Mouse (Mus musculus) effector memory CD4-positive, alpha-beta T cell, adult 7 months (primary cell): Measurements from ENCODE around the gene Gpr85. TPM values are rescaled to one million over a fixed set of nuclear protein-coding genes. Genes with fewer than 3 reads are reported as not detected.

Experiments
- polyA plus RNA-seq: library from polyadenylated mRNA; unstranded; fragments of 100-300 nt; shearing (Covaris generic); gene quantifications from one replicate; pipeline ENCODE4 v1.2.1, GENCODE M21; 2017

Gene Gpr85
- not detected for polyA plus RNA-seq

GRCm38 (mm10) chr6:13839345-13840054 lies at the start of gene Gpr85:
Gene Gpr85, minus strand, starts transcription at chr6:13839942.

GRCm38 (mm10) chr6:13870919-13871624 lies 31.3 kb upstream of the Gpr85 start, which contains the start of gene 2610001J05Rik:
Gene 2610001J05Rik, minus strand, starts transcription at chr6:13871518.

Other genes with a start within 250 kb of the Gpr85 start
- 63.0 TPM for gene Tmem168, start 231.8 kb downstream of the Gpr85 start, polyA plus RNA-seq
- 29.7 TPM for gene Bmt2, start 162.0 kb downstream of the Gpr85 start, polyA plus RNA-seq
- gene 2610001J05Rik, start 31.6 kb upstream of the Gpr85 start, polyA plus RNA-seq = 92.4 TPM